Mouse (Mus musculus) skeletal muscle tissue, postnatal 0 days (tissue): ENCODE data around the gene Itga2b. TPM values are rescaled to one million over a fixed set of nuclear protein-coding genes. Genes with fewer than 3 reads are reported as not detected.

Experiments
- microRNA-seq, 2 experiments: library from miRNA; unstranded; fragments of <30 nt; microRNA quantifications; one replicate each; pipeline ENCODE4; 2016
- polyA plus RNA-seq: library from polyadenylated mRNA; unstranded; fragments of >200 nt; fragmentation: Nextera tagmentation; extraction: Ambion mirVana; gene quantifications from 2 replicates; pipeline ENCODE4 v1.2.1, GENCODE M21; 2015

The Itga2b gene
- 7.5 and 8.0 TPM in 2 replicates for polyA plus RNA-seq

GRCm38 (mm10) chr11:102469648-102470357 is at the start of gene Itga2b:
Gene Itga2b (minus strand): TSS chr11:102470122.

GRCm38 (mm10) chr11:102447497-102447896 is 22.4 kb downstream of the Itga2b start, which contains the start of gene Fam171a2:
Gene Fam171a2 (minus strand): TSS chr11:102447682.

GRCm38 (mm10) chr11:102430121-102431017 is 39.6 kb downstream of the Itga2b start, which contains the start of gene Grn:
Gene Grn (plus strand): TSS chr11:102430315.

GRCm38 (mm10) chr11:102407834-102408215 is 62.1 kb downstream of the Itga2b start, which contains the start of gene Slc25a39:
Gene Slc25a39 (minus strand): TSS chr11:102407946.

Small RNAs within 50 kb of the gene (microRNA-seq; reads per million reads assigned to microRNA genes)
- 0 to 0.10 reads per million in 2 experiments for gene Mir6930

Other genes starting within 250 kb of the Itga2b start
- gene Hdac5, start 240.0 kb downstream of the Itga2b start, polyA plus RNA-seq: 51.9 and 58.9 TPM in 2 replicates
- 1.8 and 2.6 TPM in 2 replicates for gene BC030867, start 221.2 kb downstream of the Itga2b start, polyA plus RNA-seq
- gene Asb16, start 201.4 kb downstream of the Itga2b start, polyA plus RNA-seq: 1.6 and 2.5 TPM in 2 replicates
- gene Tmub2, start 185.2 kb downstream of the Itga2b start, polyA plus RNA-seq: 26.3 and 27.0 TPM in 2 replicates
- gene Atxn7l3, start 173.5 kb downstream of the Itga2b start, polyA plus RNA-seq: 5.4 and 6.3 TPM in 2 replicates
- gene Ubtf, start 150.4 kb downstream of the Itga2b start, polyA plus RNA-seq: 40.6 and 45.3 TPM in 2 replicates
- 1.1 TPM in 2 replicates for gene Slc4a1, start 103.9 kb downstream of the Itga2b start, polyA plus RNA-seq
- 1.3 TPM in 2 replicates for gene Rundc3a, start 76.7 kb downstream of the Itga2b start, polyA plus RNA-seq
- gene Slc25a39, start 62.2 kb downstream of the Itga2b start, polyA plus RNA-seq: 102 and 117 TPM in 2 replicates
- 149 and 170 TPM in 2 replicates for gene Grn, start 39.8 kb downstream of the Itga2b start, polyA plus RNA-seq
- gene Fam171a2, start 22.4 kb downstream of the Itga2b start, polyA plus RNA-seq: 4.9 and 7.7 TPM in 2 replicates
- 28.1 and 28.8 TPM in 2 replicates for gene Gpatch8, start 86.3 kb upstream of the Itga2b start, polyA plus RNA-seq
- gene Gm11627, start 109.3 kb upstream of the Itga2b start, polyA plus RNA-seq: 5.1 and 7.4 TPM in 2 replicates
- 10.1 and 12.3 TPM in 2 replicates for gene Fzd2, start 134.3 kb upstream of the Itga2b start, polyA plus RNA-seq
- gene Meioc, start 193.6 kb upstream of the Itga2b start, polyA plus RNA-seq: 0.28 and 0.71 TPM in 2 replicates
- 83.0 and 84.0 TPM in 2 replicates for gene Ccdc43, start 227.7 kb upstream of the Itga2b start, polyA plus RNA-seq